Mouse (Mus musculus) activated CD4-positive, CD25-positive, alpha-beta regulatory T cell, adult 4 months (primary cell): ENCODE measurements at regions not wholly inside any gene's neighbourhood (a gene's known extent, or its start where the extent isn't known, plus 50 kb on each side); places are given as distances from the start of the nearest gene placed in this dataset.
A peak's percentile ranks its signal among the peaks of the same experiment; 100 is the strongest.
"Not testable (repeated sequence)": the region's sequence is repeated elsewhere in the genome, so short reads cannot be mapped to it uniquely, and the experiment has no call there.

Source experiments
- ATAC-seq: one replicate; pipeline ENCODE4 v1.8.0; 2017

- no peak for ATAC-seq
Observed at GRCm38 (mm10) chr13:5373191-5373590, 488.1 kb upstream of the Klf6 start.

GRCm38 (mm10) chr13:5408226-5408804 lies 453.0 kb upstream of the Klf6 start:
- ATAC-seq, result peak; percentile 91

- no peak for ATAC-seq
Observed at GRCm38 (mm10) chr13:5412052-5412451, 449.2 kb upstream of the Klf6 start.

- ATAC-seq, result not testable (repeated sequence)
Observed at GRCm38 (mm10) chr13:5413009-5413408, 448.3 kb upstream of the Klf6 start.

GRCm38 (mm10) chr13:5424110-5424509 lies 437.2 kb upstream of the Klf6 start:
- ATAC-seq, result no peak

GRCm38 (mm10) chr13:5425491-5426232 lies 435.6 kb upstream of the Klf6 start:
- no peak for ATAC-seq

- no peak for ATAC-seq
Observed at GRCm38 (mm10) chr13:5433652-5434051, 427.6 kb upstream of the Klf6 start.

- no peak for ATAC-seq
Observed at GRCm38 (mm10) chr13:5435131-5435530, 426.2 kb upstream of the Klf6 start.

- ATAC-seq, result no peak
Observed at GRCm38 (mm10) chr13:5436191-5436590, 425.1 kb upstream of the Klf6 start.

GRCm38 (mm10) chr13:5440454-5440853 lies 420.8 kb upstream of the Klf6 start:
- ATAC-seq, result no peak

GRCm38 (mm10) chr13:5444759-5445478 lies 416.4 kb upstream of the Klf6 start:
- no peak for ATAC-seq

GRCm38 (mm10) chr13:5448601-5449000 lies 412.7 kb upstream of the Klf6 start:
- no peak for ATAC-seq

GRCm38 (mm10) chr13:5480779-5481178 lies 380.5 kb upstream of the Klf6 start:
- no peak for ATAC-seq

- ATAC-seq, result no peak
Observed at GRCm38 (mm10) chr13:5492266-5492665, 369.0 kb upstream of the Klf6 start.

- ATAC-seq, result no peak
Observed at GRCm38 (mm10) chr13:5497535-5497934, 363.7 kb upstream of the Klf6 start.

- no peak for ATAC-seq
Observed at GRCm38 (mm10) chr13:5511784-5512183, 349.5 kb upstream of the Klf6 start.

- no peak for ATAC-seq
Observed at GRCm38 (mm10) chr13:5515552-5515951, 345.7 kb upstream of the Klf6 start.

- ATAC-seq, result no peak
Observed at GRCm38 (mm10) chr13:5516088-5516487, 345.2 kb upstream of the Klf6 start.

- no peak for ATAC-seq
Observed at GRCm38 (mm10) chr13:5519181-5519580, 342.1 kb upstream of the Klf6 start.

- ATAC-seq, result no peak
Observed at GRCm38 (mm10) chr13:5519600-5519999, 341.7 kb upstream of the Klf6 start.

GRCm38 (mm10) chr13:5527400-5527799 lies 333.9 kb upstream of the Klf6 start:
- no peak for ATAC-seq

GRCm38 (mm10) chr13:5540321-5540720 lies 321.0 kb upstream of the Klf6 start:
- no peak for ATAC-seq

GRCm38 (mm10) chr13:5545521-5545920 lies 315.8 kb upstream of the Klf6 start:
- ATAC-seq, result no peak

GRCm38 (mm10) chr13:5546011-5546410 lies 315.3 kb upstream of the Klf6 start:
- ATAC-seq, result no peak
